Mouse (Mus musculus): Measurements from ENCODE around the gene Dtx3. TPM values are rescaled to one million over a fixed set of nuclear protein-coding genes. Genes with fewer than 3 reads are reported as not detected.

The Dtx3 gene
- polyA plus RNA-seq, 1 experiment from 2014 or later: 82.6 TPM

DNA sequence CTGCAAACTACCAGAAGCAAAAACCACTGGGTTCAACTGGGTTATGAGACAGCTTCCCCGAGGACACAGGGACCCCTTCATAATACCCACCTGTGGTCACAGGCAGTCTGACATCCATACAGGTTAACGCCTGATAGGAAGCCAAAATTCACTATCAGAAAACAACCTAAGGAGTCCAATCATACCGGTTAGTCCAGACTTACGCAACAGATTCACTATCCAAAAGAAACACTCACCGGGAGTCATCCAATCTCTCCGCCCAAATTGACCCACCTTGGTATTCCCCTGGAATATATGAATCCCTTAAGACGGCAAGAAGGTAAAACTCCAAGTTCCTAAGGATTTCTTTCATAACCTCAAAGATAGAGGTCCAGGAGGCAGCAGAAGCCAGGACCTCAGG is 51.0 kb downstream of the Dtx3 start:
- ATAC-seq (ENCODE audit: borderline replicate concordance, extremely low read depth, low FRiP score, low TSS enrichment): no peak
- H3K4me2 ChIP-seq: no peak overlapping the region
- no peak overlapping the region for H3K27ac ChIP-seq
- H3K9me3 ChIP-seq: no peaks in the 10 kb centered on the region
- no peak overlapping the region for H3K4me3 ChIP-seq
- no peaks in the 10 kb centered on the region for H3K36me3 ChIP-seq
- WGBS: 76% methylated on average over 7 of the region's 7 CpGs
- no peaks in the 10 kb centered on the region for H3K27me3 ChIP-seq
- no peaks in the 10 kb centered on the region for H3K4me1 ChIP-seq
- H3K9ac ChIP-seq: no peak overlapping the region

DNA sequence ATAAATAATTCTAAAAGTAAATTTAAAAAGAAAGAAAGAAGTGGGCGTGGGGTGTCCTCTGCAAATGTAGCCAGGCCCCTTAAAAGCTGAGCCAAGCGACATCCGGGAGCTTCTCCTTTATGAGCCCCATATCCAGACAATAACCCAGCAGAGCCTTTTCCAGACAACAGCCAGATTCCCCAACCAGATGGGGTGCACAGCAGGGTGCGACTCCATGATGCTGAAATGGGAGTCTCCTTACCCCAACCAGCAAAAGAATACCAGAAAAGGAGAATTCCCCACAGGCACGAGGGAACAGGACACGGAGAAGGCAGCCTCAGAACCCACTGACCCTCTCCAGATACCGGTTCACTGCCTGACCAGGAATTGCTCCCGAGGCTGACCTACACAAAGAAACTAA is 52.3 kb downstream of the Dtx3 start:
- Histone ChIP-seq H3K4me2 (no peak overlapping the region), H3K9me3 (no peaks in the 10 kb centered on the region), H3K4me3 (no peak overlapping the region), H3K27me3 (no peaks in the 10 kb centered on the region), H3K4me1 (no peaks in the 10 kb centered on the region), H3K36me3 (no peaks in the 10 kb centered on the region), H3K27ac (no peak overlapping the region), H3K9ac (no peak overlapping the region)
- WGBS: 84% methylated on average over 8 of the region's 8 CpGs
- ATAC-seq (ENCODE audit: borderline replicate concordance, extremely low read depth, low FRiP score, low TSS enrichment): no peak

DNA sequence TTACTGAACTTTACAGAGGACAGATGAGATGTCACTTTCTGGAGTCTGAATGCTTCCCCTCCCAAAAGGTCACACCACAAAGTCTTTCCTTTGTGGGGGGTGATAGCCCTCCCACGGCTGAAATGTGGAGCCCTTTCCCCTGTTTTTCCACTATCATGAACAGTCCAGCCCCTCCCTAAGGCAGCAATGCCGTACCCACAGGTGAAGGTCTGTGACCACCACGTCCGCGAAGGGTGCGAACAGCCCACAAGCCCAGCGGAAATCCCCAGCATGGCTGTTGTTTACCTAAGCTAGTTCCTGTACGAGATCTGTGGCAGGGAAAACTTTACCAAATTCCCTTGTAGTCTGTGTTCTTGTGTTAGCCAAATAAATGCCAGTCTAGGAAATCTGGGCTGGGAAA is 54.0 kb downstream of the Dtx3 start:
- Histone ChIP-seq H3K4me2 (no peak overlapping the region), H3K9me3 (no peaks in the 10 kb centered on the region), H3K27me3 (no peaks in the 10 kb centered on the region), H3K27ac (no peak overlapping the region), H3K36me3 (no peaks in the 10 kb centered on the region), H3K4me1 (no peaks in the 10 kb centered on the region), H3K9ac (no peak overlapping the region), H3K4me3 (no peak overlapping the region)
- ATAC-seq (ENCODE audit: borderline replicate concordance, extremely low read depth, low FRiP score, low TSS enrichment): no peak
- WGBS: 48% methylated on average over 8 of the region's 8 CpGs

DNA sequence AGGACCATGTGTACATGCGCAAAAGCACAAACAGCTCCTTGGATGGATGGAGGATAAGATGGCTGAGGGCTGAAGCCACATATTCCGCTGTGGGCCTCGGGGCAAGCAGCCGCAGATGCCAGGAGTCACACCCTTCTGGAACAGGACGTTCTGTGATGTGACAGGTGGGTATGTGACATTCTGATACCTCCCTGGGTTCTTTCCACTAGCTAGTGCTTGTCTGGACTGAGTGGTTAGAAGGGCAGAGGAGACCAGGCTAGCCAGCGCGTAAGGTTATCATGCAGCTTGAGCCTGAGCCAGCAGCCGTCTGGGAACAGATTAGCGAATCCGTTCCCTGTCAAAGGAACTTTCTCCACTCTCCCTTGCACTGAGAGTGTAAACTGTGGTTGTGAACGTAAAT is 54.6 kb downstream of the Dtx3 start:
- H3K4me3 ChIP-seq: no peak overlapping the region
- no peaks in the 10 kb centered on the region for H3K27me3 ChIP-seq
- no peaks in the 10 kb centered on the region for H3K9me3 ChIP-seq
- H3K36me3 ChIP-seq: no peaks in the 10 kb centered on the region
- no peak overlapping the region for H3K27ac ChIP-seq
- H3K4me2 ChIP-seq: no peak overlapping the region
- WGBS: 64% methylated on average over 11 of the region's 11 CpGs
- ATAC-seq (ENCODE audit: borderline replicate concordance, extremely low read depth, low FRiP score, low TSS enrichment): no peak
- H3K4me1 ChIP-seq: no peaks in the 10 kb centered on the region
- H3K9ac ChIP-seq: no peak overlapping the region

Other genes with a start within 250 kb of the Dtx3 start
- gene Ctdsp2, start 217.0 kb downstream of the Dtx3 start, polyA plus RNA-seq (2015; fragmentation: Nextera tagmentation; extraction: Ambion mirVana): 68.6 and 73.1 TPM in 2 replicates
- gene Avil, start 195.0 kb downstream of the Dtx3 start, polyA plus RNA-seq (2015; fragmentation: Nextera tagmentation; extraction: Ambion mirVana): 0.25 and 0.39 TPM in 2 replicates
- 73.2 and 79.2 TPM in 2 replicates for gene Tsfm, start 164.9 kb downstream of the Dtx3 start, polyA plus RNA-seq (2015; fragmentation: Nextera tagmentation; extraction: Ambion mirVana)
- gene Mettl1, start 154.3 kb downstream of the Dtx3 start, polyA plus RNA-seq (2015; fragmentation: Nextera tagmentation; extraction: Ambion mirVana): 45.8 and 49.6 TPM in 2 replicates
- gene Eef1akmt3, start 154.2 kb downstream of the Dtx3 start, polyA plus RNA-seq (2015; fragmentation: Nextera tagmentation; extraction: Ambion mirVana): 0.52 and 0.58 TPM in 2 replicates
- 0.16 and 0.25 TPM in 2 replicates for gene Cyp27b1, start 147.5 kb downstream of the Dtx3 start, polyA plus RNA-seq (2015; fragmentation: Nextera tagmentation; extraction: Ambion mirVana)
- 0.61 and 0.86 TPM in 2 replicates for gene March9, start 135.5 kb downstream of the Dtx3 start, polyA plus RNA-seq (2015; fragmentation: Nextera tagmentation; extraction: Ambion mirVana)
- gene Cdk4, start 132.2 kb downstream of the Dtx3 start, polyA plus RNA-seq (2015; fragmentation: Nextera tagmentation; extraction: Ambion mirVana): 1,786 and 1,890 TPM in 2 replicates
- 161 and 175 TPM in 2 replicates for gene Tspan31, start 125.5 kb downstream of the Dtx3 start, polyA plus RNA-seq (2015; fragmentation: Nextera tagmentation; extraction: Ambion mirVana)
- gene Agap2, start 120.4 kb downstream of the Dtx3 start, polyA plus RNA-seq (2015; fragmentation: Nextera tagmentation; extraction: Ambion mirVana): 0.05 and 0.07 TPM in 2 replicates
- 90.1 and 101 TPM in 2 replicates for gene Os9, start 74.6 kb downstream of the Dtx3 start, polyA plus RNA-seq (2015; fragmentation: Nextera tagmentation; extraction: Ambion mirVana)
- 2.8 and 3.6 TPM in 2 replicates for gene B4galnt1, start 30.5 kb downstream of the Dtx3 start, polyA plus RNA-seq (2015; fragmentation: Nextera tagmentation; extraction: Ambion mirVana)
- 0.86 and 0.93 TPM in 2 replicates for gene Slc26a10, start 15.1 kb downstream of the Dtx3 start, polyA plus RNA-seq (2015; fragmentation: Nextera tagmentation; extraction: Ambion mirVana)
- 55.4 and 59.0 TPM in 2 replicates for gene Arhgef25, start 5.6 kb downstream of the Dtx3 start, polyA plus RNA-seq (2015; fragmentation: Nextera tagmentation; extraction: Ambion mirVana)
- 24.4 and 27.2 TPM in 2 replicates for gene Pip4k2c, start 15.9 kb upstream of the Dtx3 start, polyA plus RNA-seq (2015; fragmentation: Nextera tagmentation; extraction: Ambion mirVana)
- 0.70 and 1.3 TPM in 2 replicates for gene Kif5a, start 67.6 kb upstream of the Dtx3 start, polyA plus RNA-seq (2015; fragmentation: Nextera tagmentation; extraction: Ambion mirVana)
- 184 and 189 TPM in 2 replicates for gene Dctn2, start 70.6 kb upstream of the Dtx3 start, polyA plus RNA-seq (2015; fragmentation: Nextera tagmentation; extraction: Ambion mirVana)
- gene Mbd6, start 93.3 kb upstream of the Dtx3 start, polyA plus RNA-seq (2015; fragmentation: Nextera tagmentation; extraction: Ambion mirVana): 13.3 and 18.8 TPM in 2 replicates
- gene Mars, start 116.1 kb upstream of the Dtx3 start, polyA plus RNA-seq (2015; fragmentation: Nextera tagmentation; extraction: Ambion mirVana): 104 and 108 TPM in 2 replicates
- gene Arhgap9, start 126.2 kb upstream of the Dtx3 start, polyA plus RNA-seq (2015; fragmentation: Nextera tagmentation; extraction: Ambion mirVana): 3.5 and 6.9 TPM in 2 replicates
- gene Gli1, start 146.2 kb upstream of the Dtx3 start, polyA plus RNA-seq (2015; fragmentation: Nextera tagmentation; extraction: Ambion mirVana): 10.4 and 11.5 TPM in 2 replicates
- gene Inhbe, start 158.7 kb upstream of the Dtx3 start, polyA plus RNA-seq (2015; fragmentation: Nextera tagmentation; extraction: Ambion mirVana): not detected in 2 replicates
- gene Inhbc, start 174.7 kb upstream of the Dtx3 start, polyA plus RNA-seq (2015; fragmentation: Nextera tagmentation; extraction: Ambion mirVana): 0.07 TPM in 1 of 2 replicates, not detected in the other
- 29.0 and 30.1 TPM in 2 replicates for gene R3hdm2, start 184.6 kb upstream of the Dtx3 start, polyA plus RNA-seq (2015; fragmentation: Nextera tagmentation; extraction: Ambion mirVana)